Mouse (Mus musculus) spleen, adult 2 months (tissue): Measurements from ENCODE around the gene Rab26.

Source experiments
- CTCF ChIP-seq: fragments of 200-500 bp; IDR thresholded peaks from 2 replicates; pipeline ENCODE4 v1.5.1; 2011; ENCODE audit warnings: mild to moderate bottlenecking, inconsistent platforms; ENCODE audit not compliant: insufficient read depth, insufficient read length, insufficient replicate concordance; ENCODE audit errors: extremely low read depth
- POLR2A ChIP-seq: fragments of 200-500 bp; IDR thresholded peaks from 2 replicates; pipeline ENCODE4 v1.6.1; 2011; ENCODE audit warnings: low read depth, low read length, inconsistent platforms

DNA sequence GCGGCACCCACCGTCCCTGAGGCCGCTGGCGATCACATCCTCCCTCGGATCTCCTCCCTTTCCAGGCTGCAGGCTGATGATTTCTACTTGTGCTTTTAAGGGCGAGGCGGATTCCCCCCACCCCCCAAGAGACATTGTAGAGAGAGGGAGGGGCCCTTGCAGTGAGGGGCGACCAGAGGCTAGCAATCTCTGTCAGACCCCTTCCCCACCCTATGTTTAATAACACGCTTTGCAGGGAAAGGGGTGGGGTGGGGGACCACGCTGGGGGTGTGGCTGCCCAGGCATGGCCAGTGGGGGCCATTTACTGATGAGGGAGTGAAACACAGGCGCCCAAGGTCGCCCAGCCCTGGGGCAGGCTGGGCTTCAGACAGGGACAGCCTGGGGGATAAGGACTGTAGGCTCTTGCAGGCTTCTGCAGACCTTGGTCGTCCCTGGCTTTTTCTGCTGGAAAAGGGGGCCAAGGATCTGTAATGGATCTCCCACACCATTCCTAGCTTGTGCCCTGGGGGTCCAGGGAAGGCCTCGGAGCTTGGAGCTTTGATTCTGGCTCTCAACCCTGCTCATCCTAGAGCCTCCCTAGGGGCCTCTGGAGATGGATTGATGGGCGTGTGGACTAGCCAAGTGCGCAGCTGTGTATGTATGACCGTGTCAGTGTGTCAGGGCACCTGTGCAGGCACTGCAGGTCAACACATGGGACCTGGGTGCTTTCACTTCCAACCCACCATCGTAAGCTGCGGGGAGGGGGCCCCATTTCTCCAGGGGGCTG lies 44.6 kb downstream of the Rab26 start:
- TF ChIP-seq POLR2A (no peak), CTCF (no peak)
